25 mouse cellular contexts compared by ENCODE assay signal in genomic region chr5:16166868-16167267, GRCm38 (mm10).
DNase-seq lines count a peak whose midpoint lies in the region; ATAC-seq and TF ChIP-seq lines count a peak whose summit lies in the region.
"Had no signal": no experiment of that assay in that cellular context is flagged by ENCODE, and none has a peak within 500 bp of the region (broad histone marks: within the 10 kb centered on the region; RNA-seq: fewer than 3 reads in every experiment).

No protein-coding gene starts in this region.

- peak; percentile 50 for ATAC-seq in forebrain, embryonic 14.5 days
- ATAC-seq in forebrain, embryonic 11.5 days (replicated peaks; ENCODE audit: low FRiP score), result no peak
- no peak for ATAC-seq in midbrain, postnatal 0 days (ENCODE audit: low FRiP score)
- ATAC-seq in midbrain, embryonic 14.5 days (ENCODE audit: low FRiP score, low TSS enrichment), result no peak
- ATAC-seq in neural tube, embryonic 13.5 days (ENCODE audit: low read depth), result peak; percentile 59; the same call in 1 of the 2 replicates
- ATAC-seq: CD4-positive, CD25-positive, alpha-beta regulatory T cell, adult 4 months; intestine, postnatal 0 days had no signal

- no peak for TF ChIP-seq CTCF in midbrain, postnatal 0 days (IDR thresholded peaks at IDR 0.05)

- H3K27me3 ChIP-seq in forebrain, embryonic 14.5 days (replicated peaks; ENCODE audit: control insufficient read depth, insufficient read depth, low read length), result no peaks in the 10 kb centered on the region
- no peaks in the 10 kb centered on the region for H3K27me3 ChIP-seq in forebrain, embryonic 11.5 days (ENCODE audit: control insufficient read depth, insufficient read depth, low read length)
- no peaks in the 10 kb centered on the region for H3K27me3 ChIP-seq in midbrain, postnatal 0 days (ENCODE audit: insufficient read depth, low read length)
- H3K27me3 ChIP-seq in midbrain, embryonic 14.5 days (ENCODE audit: control insufficient read depth, insufficient read depth, low read length), result no peaks in the 10 kb centered on the region
- no peaks in the 10 kb centered on the region for H3K27me3 ChIP-seq in neural tube, embryonic 13.5 days
- H3K27me3 ChIP-seq: heart, embryonic 12.5 days; kidney, embryonic 15.5 days; limb, embryonic 15.5 days; megakaryocyte, embryonic 14.5 days; stomach, embryonic 15.5 days had no signal

- H3K9ac ChIP-seq in forebrain, embryonic 14.5 days (ENCODE audit: low read length), result no peak overlapping the region
- H3K9ac ChIP-seq in forebrain, embryonic 11.5 days (ENCODE audit: low read length), result no peak overlapping the region
- H3K9ac ChIP-seq in midbrain, postnatal 0 days (replicated peaks; ENCODE audit: low read length, poor library complexity, severe bottlenecking), result no peak overlapping the region
- no peak overlapping the region for H3K9ac ChIP-seq in midbrain, embryonic 14.5 days (replicated peaks; ENCODE audit: low read length)
- H3K9ac ChIP-seq in neural tube, embryonic 13.5 days, result no peak overlapping the region
- H3K9ac ChIP-seq: heart, embryonic 12.5 days; kidney, embryonic 15.5 days; limb, embryonic 15.5 days; liver, embryonic 14.5 days; lung, embryonic 14.5 days; stomach, embryonic 15.5 days had no signal

- DNase-seq in forebrain, embryonic 14.5 days (ENCODE audit: low spot score), result no peak
- no peak for DNase-seq in forebrain, embryonic 11.5 days (ENCODE audit: low spot score)
- DNase-seq in midbrain, postnatal 0 days (ENCODE audit: low spot score), result peak; percentile 45
- DNase-seq in midbrain, embryonic 14.5 days, result no peak
- DNase-seq in embryo, embryonic 10.5 days (ENCODE audit: low spot score), result no peak
- no peak for DNase-seq in cerebellum, postnatal 25 days
- DNase-seq: adrenal gland, postnatal 14 days; cerebellum, adult 8-10 months; gastrocnemius, postnatal 25 days; heart, adult 18-20 months; heart, postnatal 10 days; kidney, postnatal 36 days; lung, embryonic 14.5 days; thymus, adult 18-20 months; thymus, postnatal 36 days had no signal

- H3K27ac ChIP-seq in forebrain, embryonic 14.5 days (ENCODE audit: low read depth, low read length), result no peak overlapping the region
- no peak overlapping the region for H3K27ac ChIP-seq in forebrain, embryonic 11.5 days (ENCODE audit: low read depth, low read length)
- no peak overlapping the region for H3K27ac ChIP-seq in midbrain, postnatal 0 days (ENCODE audit: low read depth, low read length)
- H3K27ac ChIP-seq in midbrain, embryonic 14.5 days (replicated peaks; ENCODE audit: low read depth, low read length), result no peak overlapping the region
- no peak overlapping the region for H3K27ac ChIP-seq in neural tube, embryonic 13.5 days (replicated peaks)
- H3K27ac ChIP-seq: embryonic facial prominence, embryonic 10.5 days; kidney, embryonic 15.5 days; limb, embryonic 15.5 days; liver, embryonic 14.5 days; stomach, embryonic 15.5 days had no signal

- 34% methylated on average over 1 of the region's 1 CpGs for WGBS in forebrain, embryonic 14.5 days
- 76% methylated on average over 1 of the region's 1 CpGs for WGBS in forebrain, embryonic 11.5 days
- WGBS in midbrain, postnatal 0 days, result 53% methylated on average over 1 of the region's 1 CpGs
- WGBS in midbrain, embryonic 14.5 days, result 56% methylated on average over 1 of the region's 1 CpGs
- WGBS in neural tube, embryonic 13.5 days, result 56% methylated on average over 1 of the region's 1 CpGs

- H3K4me2 ChIP-seq in forebrain, embryonic 14.5 days (ENCODE audit: low read length), result no peak overlapping the region
- no peak overlapping the region for H3K4me2 ChIP-seq in forebrain, embryonic 11.5 days (ENCODE audit: low read depth, low read length, severe bottlenecking)
- H3K4me2 ChIP-seq in midbrain, postnatal 0 days (ENCODE audit: low read depth, low read length, poor library complexity, severe bottlenecking), result no peak overlapping the region
- no peak overlapping the region for H3K4me2 ChIP-seq in midbrain, embryonic 14.5 days (ENCODE audit: low read length)
- no peak overlapping the region for H3K4me2 ChIP-seq in neural tube, embryonic 13.5 days
- H3K4me2 ChIP-seq: heart, embryonic 12.5 days; kidney, embryonic 15.5 days; limb, embryonic 15.5 days; lung, embryonic 14.5 days; stomach, embryonic 15.5 days had no signal

- H3K4me3 ChIP-seq in forebrain, embryonic 14.5 days (ENCODE audit: low read depth, low read length), result no peak overlapping the region
- H3K4me3 ChIP-seq in forebrain, embryonic 11.5 days (ENCODE audit: low read depth, low read length), result no peak overlapping the region
- H3K4me3 ChIP-seq in midbrain, postnatal 0 days (ENCODE audit: low read depth, low read length), result no peak overlapping the region
- no peak overlapping the region for H3K4me3 ChIP-seq in midbrain, embryonic 14.5 days (replicated peaks; ENCODE audit: low read depth, low read length)
- H3K4me3 ChIP-seq in neural tube, embryonic 13.5 days, result no peak overlapping the region
- H3K4me3 ChIP-seq: embryonic facial prominence, embryonic 10.5 days; heart, embryonic 12.5 days; kidney, embryonic 15.5 days; limb, embryonic 15.5 days; megakaryocyte, embryonic 14.5 days; stomach, embryonic 15.5 days had no signal

- H3K9me3 ChIP-seq in forebrain, embryonic 14.5 days (replicated peaks; ENCODE audit: control insufficient read depth, low read length), result no peaks in the 10 kb centered on the region
- H3K9me3 ChIP-seq in forebrain, embryonic 11.5 days (ENCODE audit: control insufficient read depth, low read length), result no peaks in the 10 kb centered on the region
- no peaks in the 10 kb centered on the region for H3K9me3 ChIP-seq in midbrain, postnatal 0 days (ENCODE audit: low read length)
- H3K9me3 ChIP-seq in midbrain, embryonic 14.5 days (ENCODE audit: control insufficient read depth, low read length), result no peaks in the 10 kb centered on the region
- H3K9me3 ChIP-seq in neural tube, embryonic 13.5 days, result no peaks in the 10 kb centered on the region
- H3K9me3 ChIP-seq: embryonic facial prominence, embryonic 10.5 days; heart, embryonic 12.5 days; kidney, embryonic 15.5 days; limb, embryonic 15.5 days; megakaryocyte, embryonic 14.5 days; stomach, embryonic 15.5 days had no signal

- H3K4me1 ChIP-seq in forebrain, embryonic 14.5 days (ENCODE audit: control insufficient read depth, insufficient read depth, low read length), result peaks cover 7% of the 10 kb centered on the region
- H3K4me1 ChIP-seq in forebrain, embryonic 11.5 days (replicated peaks; ENCODE audit: control insufficient read depth, insufficient read depth, low read length), result no peaks in the 10 kb centered on the region
- H3K4me1 ChIP-seq in midbrain, postnatal 0 days (ENCODE audit: insufficient read depth, low read length), result no peaks in the 10 kb centered on the region
- no peaks in the 10 kb centered on the region; the same call in 1 of the 2 replicates for H3K4me1 ChIP-seq in midbrain, embryonic 14.5 days (ENCODE audit: control insufficient read depth, insufficient read depth, low read length)
- peaks cover 8% of the 10 kb centered on the region for H3K4me1 ChIP-seq in neural tube, embryonic 13.5 days (replicated peaks)
- H3K4me1 ChIP-seq: embryonic facial prominence, embryonic 10.5 days; heart, embryonic 12.5 days; kidney, embryonic 15.5 days; megakaryocyte, embryonic 14.5 days; stomach, embryonic 15.5 days had no signal

- H3K36me3 ChIP-seq in forebrain, embryonic 14.5 days (ENCODE audit: control insufficient read depth, insufficient read depth, low read length), result no peaks in the 10 kb centered on the region
- H3K36me3 ChIP-seq in forebrain, embryonic 11.5 days (ENCODE audit: control insufficient read depth, insufficient read depth, low read length), result no peaks in the 10 kb centered on the region
- H3K36me3 ChIP-seq in midbrain, postnatal 0 days (ENCODE audit: insufficient read depth, low read length), result no peaks in the 10 kb centered on the region
- no peaks in the 10 kb centered on the region for H3K36me3 ChIP-seq in midbrain, embryonic 14.5 days (ENCODE audit: control insufficient read depth, insufficient read depth, low read length)
- H3K36me3 ChIP-seq in neural tube, embryonic 13.5 days, result no peaks in the 10 kb centered on the region
- H3K36me3 ChIP-seq: embryonic facial prominence, embryonic 10.5 days; kidney, embryonic 15.5 days; limb, embryonic 15.5 days; stomach, embryonic 15.5 days had no signal

Comparison
In these comparisons a context has a peak if more than half of its experiments do, and no peak if none do; other contexts are left out.
1. ATAC-seq: peak in forebrain, embryonic 14.5 days (single experiment) and neural tube, embryonic 13.5 days (single experiment); none in forebrain, embryonic 11.5 days (single experiment), midbrain, postnatal 0 days (single experiment) and midbrain, embryonic 14.5 days (single experiment).